Mouse (Mus musculus) ES-Bruce4 (cell line): ENCODE data around the gene Slc39a1.

Experiments
- CTCF ChIP-seq: IDR thresholded peaks from one replicate; pipeline ENCODE4 v1.8.1; 2011; ENCODE audit warnings: low read depth, low read length
- POLR2A ChIP-seq: IDR thresholded peaks from one replicate; pipeline ENCODE4 v1.8.1; 2011; ENCODE audit warnings: low read length; ENCODE audit not compliant: insufficient read depth

- TF ChIP-seq CTCF = no peak
- TF ChIP-seq POLR2A = no peak
Measured at GRCm38 (mm10) chr3:90277793-90278192, 29.8 kb downstream of the Slc39a1 start.
